Mouse (Mus musculus) CH12.LX (cell line): ENCODE measurements around the gene Acot12. TPM values are rescaled to one million over a fixed set of nuclear protein-coding genes. Genes with fewer than 3 reads are reported as not detected.

Experiments used
- DNase-seq: peaks from one replicate; pipeline ENCODE4 v3.0.0-alpha.2; 2013; ENCODE audit errors: extremely low read depth
- H3K27ac ChIP-seq: 2 replicates; pipeline ENCODE4 v1.5.1; 2012; ENCODE audit warnings: low read depth, mild to moderate bottlenecking, control low read depth, moderate library complexity; ENCODE audit not compliant: insufficient read depth
- H3K27me3 ChIP-seq: replicated peaks from 2 replicates; pipeline ENCODE3; 2012; ENCODE audit warnings: inconsistent platforms
- H3K36me3 ChIP-seq, 2 experiments: replicated peaks in 1 of 2; 2 replicates each; pipeline versions ENCODE3 to v1.6.1; 2012; ENCODE audit warnings: inconsistent platforms in 1 of 2, low read length in 1 of 2, mild to moderate bottlenecking in 1 of 2, mixed read lengths in 1 of 2, moderate library complexity in 1 of 2; ENCODE audit not compliant: control insufficient read depth in 1 of 2, insufficient read depth in 1 of 2
- H3K4me1 ChIP-seq, 2 experiments: 2 replicates each; pipeline ENCODE4 v1.6.1; 2012; ENCODE audit warnings: inconsistent platforms in 1 of 2, moderate library complexity in 1 of 2; ENCODE audit not compliant: insufficient read depth in 2 of 2, control insufficient read depth in 1 of 2
- H3K4me2 ChIP-seq: 2 replicates; pipeline ENCODE4 v1.6.1; 2012; ENCODE audit warnings: low read depth, mild to moderate bottlenecking, control low read depth; ENCODE audit not compliant: poor library complexity, insufficient read depth, severe bottlenecking
- H3K4me3 ChIP-seq, 3 experiments: fragments of 150-350 bp in 1 of 3; sonication (generic) in 1 of 3; replicated peaks in 1 of 3; 2 replicates each; pipeline versions ENCODE3 to v1.5.1; 2011 to 2012; ENCODE audit warnings: low read depth in 2 of 3, low read length in 2 of 3, mild to moderate bottlenecking in 2 of 3, moderate library complexity in 2 of 3, control low read depth in 1 of 3, improper control_type of control experiment in 1 of 3, inconsistent platforms in 1 of 3, mixed read lengths in 1 of 3; ENCODE audit not compliant: poor library complexity in 1 of 3
- H3K79me2 ChIP-seq: replicated peaks from 2 replicates; pipeline ENCODE4 v1.6.1; 2012; ENCODE audit warnings: mild to moderate bottlenecking, moderate library complexity; ENCODE audit not compliant: control insufficient read depth, poor library complexity, insufficient read depth, severe bottlenecking; ENCODE audit errors: extremely low read depth
- H3K9ac ChIP-seq: 2 replicates; pipeline ENCODE4 v1.6.1; 2012; ENCODE audit warnings: low read depth, mild to moderate bottlenecking, control low read depth, moderate library complexity; ENCODE audit not compliant: insufficient read depth
- H3K9me3 ChIP-seq: replicated peaks from 2 replicates; pipeline ENCODE3; 2012; ENCODE audit warnings: low read length, inconsistent platforms, mixed read lengths
- CHD1 ChIP-seq: IDR thresholded peaks from 2 replicates; pipeline ENCODE4 v1.6.1; 2012; ENCODE audit warnings: low read depth, low read length, improper control_type of control experiment, inconsistent platforms
- CHD2 ChIP-seq: IDR thresholded peaks from 2 replicates; pipeline ENCODE4 v1.6.1; 2011; ENCODE audit warnings: low read length, improper control_type of control experiment
- CTCF ChIP-seq, 2 experiments: IDR thresholded peaks in 1 of 2; conservative IDR thresholded peaks in 1 of 2; 2 replicates each; pipeline ENCODE4 v1.5.1; 2011 to 2012; ENCODE audit warnings: low read depth in 2 of 2, low read length in 2 of 2, improper control_type of control experiment in 1 of 2, inconsistent platforms in 1 of 2, mild to moderate bottlenecking in 1 of 2, moderate library complexity in 1 of 2
- E2F4 ChIP-seq: IDR thresholded peaks from 2 replicates; pipeline ENCODE4 v1.6.1; 2011; ENCODE audit warnings: low read depth, low read length, improper control_type of control experiment; ENCODE audit not compliant: insufficient replicate concordance
- EP300 ChIP-seq: IDR thresholded peaks from 2 replicates; pipeline ENCODE4 v1.6.1; 2011; ENCODE audit warnings: low read length, improper control_type of control experiment
- ETS1 ChIP-seq: conservative IDR thresholded peaks from 2 replicates; pipeline ENCODE4 v1.6.1; 2012; ENCODE audit warnings: low read depth, mild to moderate bottlenecking, inconsistent platforms, low read length, improper control_type of control experiment, moderate library complexity
- GABPA ChIP-seq: IDR thresholded peaks from 2 replicates; pipeline ENCODE4 v1.6.1; 2012; ENCODE audit warnings: low read depth, low read length, improper control_type of control experiment, inconsistent platforms; ENCODE audit not compliant: insufficient replicate concordance
- HCFC1 ChIP-seq: IDR thresholded peaks from 2 replicates; pipeline ENCODE4 v1.6.1; 2012; ENCODE audit warnings: low read depth, mild to moderate bottlenecking, inconsistent platforms, low read length, improper control_type of control experiment
- IRF4 ChIP-seq: IDR thresholded peaks from 2 replicates; pipeline ENCODE4 v1.6.1; 2014; ENCODE audit warnings: low read depth, mild to moderate bottlenecking, inconsistent platforms, low read length, improper control_type of control experiment
- JUN ChIP-seq: IDR thresholded peaks from 2 replicates; pipeline ENCODE4 v1.6.1; 2011; ENCODE audit warnings: low read depth, mild to moderate bottlenecking, low read length, improper control_type of control experiment, moderate library complexity; ENCODE audit not compliant: insufficient read depth
- JUND ChIP-seq: conservative IDR thresholded peaks from 2 replicates; pipeline ENCODE4 v1.6.1; 2011; ENCODE audit warnings: low read depth, low read length, improper control_type of control experiment
- KAT2A ChIP-seq: IDR thresholded peaks from 2 replicates; pipeline ENCODE4 v1.6.1; 2012; ENCODE audit warnings: low read length, improper control_type of control experiment, inconsistent platforms; ENCODE audit not compliant: insufficient replicate concordance
- MAFK ChIP-seq: IDR thresholded peaks from 2 replicates; pipeline ENCODE4 v1.6.1; 2011; ENCODE audit warnings: low read length, improper control_type of control experiment; ENCODE audit not compliant: insufficient replicate concordance
- MAX ChIP-seq: IDR thresholded peaks from 2 replicates; pipeline ENCODE4 v1.6.1; 2011; ENCODE audit warnings: low read length, improper control_type of control experiment
- MAZ ChIP-seq: IDR thresholded peaks from 2 replicates; pipeline ENCODE4 v1.6.1; 2012; ENCODE audit warnings: low read depth, mild to moderate bottlenecking, inconsistent platforms, low read length, improper control_type of control experiment, moderate library complexity
- MEF2A ChIP-seq: IDR thresholded peaks from 2 replicates; pipeline ENCODE4 v1.6.1; 2014; ENCODE audit warnings: low read depth, mild to moderate bottlenecking, inconsistent platforms, low read length, improper control_type of control experiment, borderline replicate concordance
- MXI1 ChIP-seq: IDR thresholded peaks from 2 replicates; pipeline ENCODE4 v1.6.1; 2011; ENCODE audit warnings: mild to moderate bottlenecking, low read depth, low read length, improper control_type of control experiment
- MYC ChIP-seq: IDR thresholded peaks from 2 replicates; pipeline ENCODE4 v1.6.1; 2011; ENCODE audit warnings: low read depth, mild to moderate bottlenecking, improper control_type of control experiment, low read length
- NELFE ChIP-seq: IDR thresholded peaks from 2 replicates; pipeline ENCODE4 v1.6.1; 2011; ENCODE audit warnings: low read depth, low read length, improper control_type of control experiment
- NRF1 ChIP-seq: IDR thresholded peaks from 2 replicates; pipeline ENCODE4 v1.6.1; 2014; ENCODE audit warnings: low read depth, mild to moderate bottlenecking, inconsistent platforms, low read length, improper control_type of control experiment, moderate library complexity
- PAX5 ChIP-seq: IDR thresholded peaks from 2 replicates; pipeline ENCODE4 v1.6.1; 2012; ENCODE audit warnings: low read length, inconsistent platforms, mixed read lengths
- POLR2A ChIP-seq: IDR thresholded peaks from 2 replicates; pipeline ENCODE4 v1.6.1; 2011; ENCODE audit warnings: low read depth, mild to moderate bottlenecking, improper control_type of control experiment, low read length
- POLR2AphosphoS2 ChIP-seq: IDR thresholded peaks from 2 replicates; pipeline ENCODE4 v1.6.1; 2011; ENCODE audit warnings: low read depth, low read length, improper control_type of control experiment
- RCOR1 ChIP-seq: conservative IDR thresholded peaks from 2 replicates; pipeline ENCODE4 v1.6.1; 2012; ENCODE audit warnings: low read depth, mild to moderate bottlenecking, inconsistent platforms, low read length, improper control_type of control experiment
- SIN3A ChIP-seq: IDR thresholded peaks from 2 replicates; pipeline ENCODE4 v1.6.1; 2012; ENCODE audit warnings: low read length, improper control_type of control experiment, inconsistent platforms
- SMC3 ChIP-seq: IDR thresholded peaks from 2 replicates; pipeline ENCODE4 v1.6.1; 2011; ENCODE audit warnings: low read depth, low read length, improper control_type of control experiment
- TBP ChIP-seq: conservative IDR thresholded peaks from 2 replicates; pipeline ENCODE4 v1.6.1; 2011; ENCODE audit warnings: low read depth, low read length, improper control_type of control experiment
- UBTF ChIP-seq: IDR thresholded peaks from 2 replicates; pipeline ENCODE4 v1.6.1; 2012; ENCODE audit warnings: low read depth, mild to moderate bottlenecking, inconsistent platforms, low read length, improper control_type of control experiment, moderate library complexity
- USF1 ChIP-seq: IDR thresholded peaks from 2 replicates; pipeline ENCODE4 v1.6.1; 2014; ENCODE audit warnings: low read depth, mild to moderate bottlenecking, inconsistent platforms, low read length, improper control_type of control experiment
- USF2 ChIP-seq: conservative IDR thresholded peaks from 2 replicates; pipeline ENCODE4 v1.6.1; 2011; ENCODE audit warnings: low read depth, low read length, improper control_type of control experiment
- ZC3H11A ChIP-seq: IDR thresholded peaks from 2 replicates; pipeline ENCODE4 v1.6.1; 2012; ENCODE audit warnings: low read depth, mild to moderate bottlenecking, inconsistent platforms, low read length, improper control_type of control experiment
- ZKSCAN1 ChIP-seq: IDR thresholded peaks from 2 replicates; pipeline ENCODE4 v1.6.1; 2012; ENCODE audit warnings: low read depth, inconsistent platforms, low read length, improper control_type of control experiment, borderline replicate concordance
- ZMIZ1 ChIP-seq: IDR thresholded peaks from 2 replicates; pipeline ENCODE4 v1.6.1; 2012; ENCODE audit warnings: low read depth, mild to moderate bottlenecking, inconsistent platforms, low read length, improper control_type of control experiment
- ZNF384 ChIP-seq: IDR thresholded peaks from 2 replicates; pipeline ENCODE4 v1.6.1; 2012; ENCODE audit warnings: low read depth, low read length, improper control_type of control experiment, inconsistent platforms
- dilution Hi-C: fragments of 300-500 bp; cut with MboI; formaldehyde crosslinking; loops from 2 replicates; pipeline ENCODE4 v1.14.3; 2020; ENCODE audit warnings: low sequenced_read_pairs; ENCODE audit not compliant: extremely low pct_unique_long_range_greater_than_20kb, extremely low pct_ligation_motif_present
- in situ Hi-C: fragments of 300-500 bp; cut with MboI; formaldehyde crosslinking; loops from 3 replicates; pipeline ENCODE4 v1.14.3; 2019; ENCODE audit warnings: low sequenced_read_pairs, low pct_ligation_motif_present, low pct_unique_long_range_greater_than_20kb, mixed read lengths
- polyA plus RNA-seq: library from polyadenylated mRNA; unstranded; fragments of >175 nt; gene quantifications from 2 replicates; pipeline ENCODE4 v1.2.1, GENCODE M21; 2012; ENCODE audit warnings: low read depth; ENCODE audit not compliant: insufficient read length
- total RNA-seq, 2 experiments: library from RNA; depleted of rRNA; stranded (reverse); fragments of 300-350 nt in 1 of 2; fragments of >200 nt in 1 of 2; gene quantifications; 2 replicates each; pipeline ENCODE4 v1.2.3; 2012 to 2014

The Acot12 gene
- total and polyA plus RNA-seq, 3 experiments = 0.55 to 1.6 (median 0.96) TPM

GRCm38 (mm10) chr13:91696109-91696645 lies 45.1 kb upstream of the Acot12 start:
- Histone ChIP-seq H3K4me3 (no peak overlapping the region), H3K27me3 (no peaks in the 10 kb centered on the region), H3K27ac (no peak overlapping the region), H3K4me1 (peaks cover 3 to 26% of the 10 kb centered on the region in 2 experiments; a peak in 3 of 4 replicates), H3K36me3 (no peaks in the 10 kb centered on the region), H3K4me2 (no peak overlapping the region), H3K9ac (no peak overlapping the region), H3K79me2 (no peaks in the 10 kb centered on the region), H3K9me3 (no peaks in the 10 kb centered on the region)
- dilution Hi-C loops = no loop called here
- no peak for TF ChIP-seq MAX
- TF ChIP-seq KAT2A = no peak
- TF ChIP-seq NRF1 = no peak
- no peak for TF ChIP-seq JUN
- in situ Hi-C loops = no loop called here
- no peak for DNase-seq

- Histone ChIP-seq H3K9me3 (no peaks in the 10 kb centered on the region), H3K27me3 (no peaks in the 10 kb centered on the region), H3K79me2 (no peaks in the 10 kb centered on the region), H3K9ac (no peak overlapping the region), H3K27ac (no peak overlapping the region), H3K36me3 (no peaks in the 10 kb centered on the region), H3K4me3 (no peak overlapping the region), H3K4me2 (no peak overlapping the region), H3K4me1 (peaks cover 3 to 28% of the 10 kb centered on the region in 2 experiments; a peak in 3 of 4 replicates)
- in situ Hi-C loops (no loop called here), dilution Hi-C loops (no loop called here)
- peak; percentile 76 for DNase-seq
- TF ChIP-seq UBTF (no peak), CHD1 (no peak), EP300 (no peak), KAT2A (no peak), RCOR1 (no peak), ZMIZ1 (no peak), JUND (0 out of 2 replicates have a peak, but pooled peaks have one; percentile 9), MXI1 (no peak), USF2 (no peak), PAX5 (no peak), SMC3 (peak; percentile 87), CHD2 (no peak), USF1 (no peak), ZNF384 (no peak), SIN3A (no peak), TBP (no peak), NELFE (no peak), ETS1 (no peak), CTCF (conservative IDR thresholded peaks at IDR 0.05 in 1 of 2, IDR thresholded peaks at IDR 0.05 in 1 of 2; ENCODE audit: low read depth in 2 of 2, low read length in 2 of 2) (peak; percentile 65 to 92), POLR2AphosphoS2 (no peak), MAFK (no peak), MYC (no peak), ZKSCAN1 (no peak), MEF2A (no peak), POLR2A (no peak), JUN (no peak), ZC3H11A (peak; percentile 41; the same call in 1 of the 2 replicates), HCFC1 (no peak), IRF4 (no peak), MAZ (no peak), GABPA (no peak), E2F4 (no peak)
These were observed 44.3 kb upstream of the Acot12 start for GRCm38 (mm10) chr13:91697011-91697410.
